Mouse (Mus musculus) spleen, adult 2 months (tissue): Measurements from ENCODE around the gene Lpar5. TPM values are rescaled to one million over a fixed set of nuclear protein-coding genes. Genes with fewer than 3 reads are reported as not detected.
A peak's percentile ranks its signal among the peaks of the same experiment; 100 is the strongest.
"Not testable (repeated sequence)": the region's sequence is repeated elsewhere in the genome, so short reads cannot be mapped to it uniquely, and the experiment has no call there.

ENCODE experiments used
- DNase-seq, 2 experiments: peaks; one replicate each; pipeline versions ENCODE4 v3.0.0 to v3.0.0-alpha.2; 2012 to 2021; ENCODE audit warnings: low spot score in 2 of 2, low read depth in 1 of 2
- H3K27ac ChIP-seq: fragments of 200-500 bp; 2 replicates; pipeline ENCODE4 v1.5.1; 2012; ENCODE audit warnings: low read length, inconsistent platforms; ENCODE audit not compliant: insufficient read depth
- H3K27me3 ChIP-seq: fragments of 200-500 bp; 2 replicates; pipeline ENCODE4 v1.6.1; 2012; ENCODE audit warnings: mild to moderate bottlenecking, moderate library complexity, low read length, inconsistent platforms; ENCODE audit not compliant: control insufficient read depth, insufficient read depth
- H3K36me3 ChIP-seq: fragments of 200-500 bp; 2 replicates; pipeline ENCODE4 v1.6.1; 2012; ENCODE audit warnings: mild to moderate bottlenecking, low read length, inconsistent platforms; ENCODE audit not compliant: control insufficient read depth, insufficient read depth
- H3K4me1 ChIP-seq: fragments of 200-500 bp; 2 replicates; pipeline ENCODE4 v1.6.1; 2011; ENCODE audit warnings: inconsistent platforms; ENCODE audit not compliant: control insufficient read depth, insufficient read depth, insufficient read length
- H3K4me3 ChIP-seq: fragments of 200-500 bp; 2 replicates; pipeline ENCODE4 v1.5.1; 2011; ENCODE audit warnings: mild to moderate bottlenecking, inconsistent platforms; ENCODE audit not compliant: insufficient read depth, insufficient read length; ENCODE audit errors: extremely low read depth
- CTCF ChIP-seq: fragments of 200-500 bp; IDR thresholded peaks from 2 replicates; pipeline ENCODE4 v1.5.1; 2011; ENCODE audit warnings: mild to moderate bottlenecking, inconsistent platforms; ENCODE audit not compliant: insufficient read depth, insufficient read length, insufficient replicate concordance; ENCODE audit errors: extremely low read depth
- POLR2A ChIP-seq: fragments of 200-500 bp; IDR thresholded peaks from 2 replicates; pipeline ENCODE4 v1.6.1; 2011; ENCODE audit warnings: low read depth, low read length, inconsistent platforms
- WGBS: fragments of 180-500 bp; shearing (Covaris S2); methylation state at CpG from one replicate; pipeline ENCODE4 v1.1.7; 2018; 5-methylcytosine and 5-hydroxymethylcytosine counted together
- polyA plus RNA-seq: library from polyadenylated mRNA; depleted of rRNA; stranded (reverse); fragments of >200 nt; gene quantifications from 2 replicates; pipeline ENCODE4 v1.2.3, GENCODE M21; 2012

The Lpar5 gene
- polyA plus RNA-seq, 1 experiment, result 62.1 TPM

DNA sequence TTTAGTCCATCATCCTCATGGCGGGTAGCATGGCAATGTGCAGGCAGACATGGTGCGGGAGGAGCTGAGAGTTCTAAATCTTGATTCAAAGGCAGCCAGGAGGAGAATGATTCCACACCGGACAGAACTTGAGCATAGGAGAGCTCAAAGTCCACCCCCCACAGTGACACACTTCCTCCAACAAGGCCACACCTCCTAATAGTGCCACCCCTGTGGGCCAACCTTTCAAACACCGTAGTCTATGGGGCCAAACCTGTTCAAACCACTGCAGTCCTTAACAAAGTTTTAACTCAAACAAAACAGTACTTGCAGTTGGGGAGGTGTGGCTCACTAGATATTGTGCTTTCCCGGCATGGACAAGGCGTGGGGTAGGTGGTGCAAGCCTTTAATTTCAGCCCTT, 3.8 kb upstream of the Lpar5 start:
- Histone ChIP-seq H3K27ac (no peak overlapping the region), H3K27me3 (no peaks in the 10 kb centered on the region)

DNA sequence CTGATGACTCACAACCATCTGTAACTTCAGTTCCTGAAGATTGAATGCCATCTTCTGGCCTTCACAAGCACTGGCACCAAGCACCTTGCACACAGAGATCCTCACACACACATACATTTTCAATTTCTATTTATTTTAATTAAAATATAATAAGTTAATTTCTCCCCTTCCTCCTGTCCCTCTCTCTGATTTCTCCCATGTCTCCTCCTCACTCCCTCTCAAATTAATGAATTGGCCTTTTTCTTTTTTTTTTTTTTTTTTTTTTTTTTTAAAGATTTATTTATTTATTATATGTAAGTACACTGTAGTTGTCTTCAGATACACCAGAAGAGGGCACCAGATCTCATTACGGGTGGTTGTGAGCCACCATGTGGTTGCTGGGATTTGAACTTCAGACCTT, 2.5 kb upstream of the Lpar5 start:
- not testable (repeated sequence) for DNase-seq, H3K27me3 ChIP-seq, H3K36me3 ChIP-seq, H3K27ac ChIP-seq, H3K4me3 ChIP-seq, H3K4me1 ChIP-seq
- no CpG with 5 or more reads among the region's 1 CpGs for WGBS

More for the DNA sequence above, 3.8 kb upstream of the Lpar5 start:
- WGBS, result 86% methylated on average over 6 of the region's 6 CpGs
- no peak for DNase-seq
- Histone ChIP-seq H3K4me3 (no peak overlapping the region), H3K4me1 (no peaks in the 10 kb centered on the region), H3K36me3 (no peaks in the 10 kb centered on the region)
- TF ChIP-seq CTCF (no peak), POLR2A (no peak)

- DNase-seq, result peak; percentile 58 to 73
- Histone ChIP-seq H3K4me3 (peak overlapping the region; percentile 63), H3K27ac (peak overlapping the region; percentile 84), H3K4me1 (peaks cover 18% of the 10 kb centered on the region; the same call in 1 of the 2 replicates), H3K36me3 (0 out of 2 replicates have a peak, but pooled peaks cover 1% of the 10 kb centered on the region), H3K27me3 (no peaks in the 10 kb centered on the region)
- WGBS, result 10% methylated on average over 18 of the region's 18 CpGs
- no peak for TF ChIP-seq CTCF
- TF ChIP-seq POLR2A, result peak; percentile 18; the same call in 1 of the 2 replicates
Observed at GRCm38 (mm10) chr6:125071170-125071895, 3.6 kb downstream of the Lpar5 start.

DNA sequence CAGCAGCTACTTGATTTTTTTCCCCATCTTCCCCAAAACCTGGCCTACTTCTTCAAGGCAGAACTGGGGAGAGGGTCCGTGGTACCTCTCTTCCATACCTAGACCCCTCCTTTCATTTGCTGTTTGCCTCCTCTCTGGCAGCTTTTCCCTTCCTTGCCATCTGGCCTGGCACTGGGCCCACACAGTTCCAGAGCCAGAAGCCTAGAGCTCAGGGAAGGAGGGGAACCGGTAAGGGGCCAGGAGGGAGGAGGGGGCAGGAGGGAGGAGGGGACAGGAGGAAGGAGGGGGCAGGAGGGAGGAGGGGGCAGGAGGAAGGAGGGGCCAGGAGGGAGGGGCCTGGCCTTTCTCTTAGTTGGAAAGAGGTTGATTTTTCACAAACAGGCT, 4.2 kb downstream of the Lpar5 start:
- TF ChIP-seq CTCF (no peak), POLR2A (no peak)
- peak in 1 of 2 experiments; percentile 29 for DNase-seq
- Histone ChIP-seq H3K4me1 (peaks cover 18% of the 10 kb centered on the region; the same call in 1 of the 2 replicates), H3K27me3 (no peaks in the 10 kb centered on the region), H3K27ac (peak overlapping the region; percentile 84), H3K4me3 (peak overlapping the region; percentile 63), H3K36me3 (0 out of 2 replicates have a peak, but pooled peaks cover 1% of the 10 kb centered on the region)
- 0% methylated on average over 2 of the region's 2 CpGs for WGBS

DNA sequence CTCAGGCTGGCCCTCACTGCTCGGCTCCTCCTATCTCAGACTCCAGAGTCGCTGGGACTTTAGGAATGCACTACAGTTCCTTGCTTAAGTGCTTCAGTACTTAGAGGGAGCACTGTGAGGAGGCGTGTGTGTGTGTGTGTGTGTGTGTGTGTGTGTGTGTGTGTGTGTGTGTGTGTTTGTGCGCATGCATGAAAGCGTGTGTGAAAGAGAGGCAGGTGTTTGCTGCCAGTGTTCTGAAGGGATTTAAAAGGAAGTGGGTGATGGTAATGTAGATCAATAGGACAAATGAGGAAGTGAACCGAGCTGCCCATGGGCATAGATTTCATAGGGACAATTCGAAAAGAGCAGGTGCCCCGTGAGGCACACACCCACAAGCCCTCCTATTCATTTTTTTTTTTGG, 6.1 kb downstream of the Lpar5 start:
- TF ChIP-seq POLR2A (no peak), CTCF (no peak)
- Histone ChIP-seq H3K4me1 (peaks cover 18% of the 10 kb centered on the region; the same call in 1 of the 2 replicates), H3K36me3 (peaks cover 2% of the 10 kb centered on the region; the same call in 1 of the 2 replicates), H3K4me3 (0 out of 2 replicates have a peak overlapping the region, but pooled peaks have one; percentile 7), H3K27me3 (no peaks in the 10 kb centered on the region), H3K27ac (peak overlapping the region; percentile 30)
- WGBS, result 14% methylated on average over 8 of the region's 8 CpGs
- DNase-seq, result peak in 1 of 2 experiments; percentile 7

DNA sequence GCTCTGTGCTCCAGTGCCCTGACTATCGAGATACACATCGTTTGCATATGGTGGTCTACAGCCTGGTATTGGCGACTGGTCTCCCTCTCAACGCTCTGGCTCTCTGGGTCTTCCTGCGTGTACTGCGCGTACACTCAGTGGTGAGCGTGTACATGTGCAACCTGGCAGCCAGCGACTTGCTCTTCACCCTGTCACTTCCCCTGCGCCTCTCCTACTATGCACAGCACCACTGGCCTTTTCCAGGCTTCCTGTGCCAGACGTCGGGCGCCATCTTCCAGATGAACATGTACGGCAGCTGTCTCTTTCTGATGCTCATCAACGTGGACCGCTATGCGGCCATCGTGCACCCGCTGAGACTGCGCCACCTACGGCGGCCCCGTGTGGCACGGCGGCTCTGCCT, 13.7 kb downstream of the Lpar5 start:
- no peak overlapping the region for H3K4me3 ChIP-seq
- WGBS, result 86% methylated on average over 25 of the region's 25 CpGs
- H3K4me1 ChIP-seq, result no peaks in the 10 kb centered on the region
- no peak for DNase-seq
- H3K36me3 ChIP-seq, result peaks cover 17% of the 10 kb centered on the region
- no peak for TF ChIP-seq POLR2A
- no peak for TF ChIP-seq CTCF
- no peak overlapping the region for H3K27ac ChIP-seq
- H3K27me3 ChIP-seq, result no peaks in the 10 kb centered on the region

DNA sequence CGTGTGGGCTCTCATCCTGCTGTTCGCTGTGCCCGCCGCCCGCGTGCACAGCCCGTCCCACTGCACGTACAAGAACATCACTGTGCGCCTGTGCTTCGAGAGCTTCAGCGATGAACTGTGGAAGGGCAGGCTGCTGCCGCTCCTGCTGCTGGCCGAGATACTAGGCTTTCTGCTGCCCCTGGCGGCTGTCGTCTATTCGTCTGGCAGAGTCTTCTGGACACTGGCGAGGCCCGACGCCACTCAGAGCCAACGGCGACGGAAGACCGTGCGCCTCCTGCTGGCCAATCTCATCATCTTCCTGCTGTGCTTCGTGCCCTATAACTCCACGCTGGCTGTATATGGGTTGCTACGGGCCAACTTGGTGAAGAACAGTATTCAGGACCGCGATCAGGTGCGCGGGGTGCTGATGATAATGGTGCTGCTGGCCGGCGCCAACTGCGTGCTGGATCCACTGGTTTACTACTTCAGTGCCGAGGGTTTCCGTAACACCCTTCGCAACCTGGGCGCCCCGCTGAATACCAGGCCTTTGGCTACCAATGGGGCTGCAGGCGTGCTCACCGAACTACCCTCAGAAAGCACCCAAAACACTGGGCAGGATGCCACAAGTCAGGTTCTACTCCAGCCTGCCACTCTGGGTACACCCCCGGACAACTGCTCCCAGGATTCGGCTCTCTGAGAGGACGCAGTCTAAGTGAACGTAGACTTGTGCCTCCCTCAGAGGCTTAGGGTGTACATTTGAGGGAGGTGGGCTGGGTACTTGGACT, 14.3 kb downstream of the Lpar5 start:
- Histone ChIP-seq H3K4me1 (no peaks in the 10 kb centered on the region), H3K36me3 (peaks cover 17% of the 10 kb centered on the region), H3K27ac (no peak overlapping the region), H3K4me3 (no peak overlapping the region), H3K27me3 (no peaks in the 10 kb centered on the region)
- TF ChIP-seq CTCF, result peak; percentile 14; the same call in 1 of the 2 replicates
- no peak for TF ChIP-seq POLR2A
- DNase-seq, result peak in 1 of 2 experiments; percentile 14
- 85% methylated on average over 45 of the region's 45 CpGs for WGBS
